Mouse (Mus musculus): Measurements from ENCODE around the gene Scube2.

DNA sequence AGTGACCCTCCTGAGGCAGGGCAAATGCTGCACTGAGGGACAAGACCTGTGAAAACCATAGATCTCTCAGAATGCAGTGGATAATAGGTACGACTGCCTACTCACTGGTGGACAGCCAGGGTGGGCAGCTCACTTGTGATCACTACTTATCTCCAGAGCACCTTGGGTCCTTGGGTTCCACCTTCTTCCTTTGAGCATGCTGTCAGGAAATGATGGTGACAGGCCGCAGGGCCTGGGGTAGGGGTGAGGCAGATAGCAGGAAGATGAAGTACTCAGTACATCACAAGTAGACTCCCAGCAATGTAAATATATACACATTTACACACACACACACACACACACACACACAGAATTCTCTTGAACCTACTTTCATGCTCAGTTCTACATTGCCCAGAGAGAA lies 77.6 kb downstream of the Scube2 start:
- TF ChIP-seq EP300 (IDR thresholded peaks at IDR 0.05) (no peak), CTCF (IDR thresholded peaks at IDR 0.05) (no peak)

All from lung, postnatal 0 days (tissue).